Mouse (Mus musculus): ENCODE results near the gene Sdhb.

The Sdhb gene

GRCm38 (mm10) chr4:140960781-140961466 lies at the start of gene Sdhb:
Gene Sdhb, plus strand, starts transcription at chr4:140961203.
- peak; percentile 99 for DNase-seq (ENCODE audit: low read depth, low spot score)

- DNase-seq (ENCODE audit: low read depth, low spot score): no peak
Measured at GRCm38 (mm10) chr4:140911416-140911815, 49.6 kb upstream of the Sdhb start.

DNA sequence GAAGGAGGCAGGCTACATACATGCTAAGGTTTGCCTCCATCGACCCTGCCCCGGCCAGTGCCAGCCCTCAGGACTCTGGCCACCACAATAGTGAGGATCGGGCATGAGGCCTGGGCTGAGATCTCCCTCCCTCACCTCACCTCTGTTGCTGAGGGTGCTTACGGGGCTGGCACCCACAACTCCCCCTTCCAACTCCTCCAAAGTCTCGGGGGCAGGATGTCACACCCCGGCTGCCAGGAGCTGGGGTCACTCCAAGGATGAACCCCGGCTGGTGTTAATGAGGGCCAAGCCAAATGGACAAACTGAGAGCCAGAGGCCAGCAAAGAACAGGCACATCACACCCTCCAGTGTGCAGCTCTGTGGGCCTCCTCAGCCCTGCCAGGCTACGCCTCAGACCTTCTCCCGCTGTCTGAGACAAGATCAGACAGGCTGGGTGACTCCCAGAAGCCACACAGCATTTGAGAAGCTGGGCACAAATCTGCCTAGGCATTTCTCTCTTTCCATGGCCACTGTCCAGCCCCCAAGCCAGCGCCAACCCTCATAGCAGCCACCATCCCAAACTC lies 48.7 kb upstream of the Sdhb start:
- no peak for DNase-seq (ENCODE audit: low read depth, low spot score)

- DNase-seq (ENCODE audit: low read depth, low spot score): no peak
Measured at GRCm38 (mm10) chr4:140913565-140913964, 47.4 kb upstream of the Sdhb start.

DNA sequence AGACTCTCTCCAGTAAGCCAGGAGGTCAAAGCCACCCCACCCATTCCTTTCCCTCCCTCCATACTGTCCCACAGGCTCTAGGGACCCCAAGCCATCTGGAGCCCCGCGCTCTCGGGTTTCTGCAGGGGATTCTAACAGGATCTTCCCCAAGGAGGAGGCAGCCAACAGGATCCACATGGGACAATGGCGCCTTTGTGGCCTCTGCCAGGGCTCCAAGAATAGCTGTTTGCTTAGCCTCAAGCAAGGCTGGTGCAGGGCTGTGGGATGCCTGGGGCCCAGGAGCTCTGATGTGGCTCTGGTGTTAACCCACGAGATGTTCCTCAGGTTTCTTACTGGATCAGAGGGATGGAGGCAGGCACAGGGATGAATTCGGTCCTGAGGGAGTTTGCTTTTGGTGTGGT lies 46.3 kb upstream of the Sdhb start:
- DNase-seq (ENCODE audit: low read depth, low spot score): peak; percentile 11

- DNase-seq (ENCODE audit: low read depth, low spot score): no peak
Measured at GRCm38 (mm10) chr4:140915235-140915634, 45.8 kb upstream of the Sdhb start.

DNA sequence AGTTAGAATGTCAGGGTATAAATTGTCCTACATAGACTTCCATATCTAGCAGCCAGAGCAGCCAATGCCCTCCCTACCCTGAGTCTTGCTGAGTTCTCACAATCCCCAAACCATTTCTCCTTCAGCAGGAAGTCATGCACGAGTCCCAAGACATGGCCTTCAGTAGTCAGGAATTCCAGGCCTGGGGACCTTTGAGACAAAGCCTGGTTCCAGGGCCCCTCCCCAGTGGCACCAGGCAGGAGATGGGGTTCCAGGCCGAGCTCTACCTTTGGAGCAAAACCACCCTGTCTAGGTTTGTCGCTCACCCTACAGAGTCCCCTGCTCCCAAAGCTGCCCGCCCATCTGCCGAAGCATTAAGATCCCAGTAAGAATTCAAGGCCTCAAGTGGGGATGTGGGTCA lies 44.7 kb upstream of the Sdhb start:
- no peak for DNase-seq (ENCODE audit: low read depth, low spot score)

DNA sequence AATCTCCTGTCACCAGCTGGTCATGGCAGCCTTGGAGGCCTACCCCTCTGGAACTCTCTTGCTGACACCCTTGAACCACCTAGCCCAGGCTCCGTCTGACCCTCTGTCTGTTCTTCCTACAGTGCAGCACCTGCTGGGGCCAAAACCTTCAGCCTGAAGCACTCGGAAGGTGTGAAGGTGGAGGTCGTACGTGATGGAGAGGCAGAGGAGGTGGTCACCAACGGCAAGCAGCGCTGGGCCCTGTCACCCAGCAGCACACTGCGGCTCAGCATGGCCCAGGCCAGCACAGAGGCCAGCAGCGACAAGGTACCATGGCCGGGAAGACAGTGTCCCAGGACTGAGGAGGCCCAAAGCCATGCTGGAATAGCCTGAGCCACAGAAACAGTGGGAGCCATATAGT lies 43.6 kb upstream of the Sdhb start:
- no peak for DNase-seq (ENCODE audit: low read depth, low spot score)

GRCm38 (mm10) chr4:140919974-140920836 lies 40.8 kb upstream of the Sdhb start:
- DNase-seq (ENCODE audit: low read depth, low spot score): no peak

GRCm38 (mm10) chr4:140922508-140922907 lies 38.5 kb upstream of the Sdhb start:
- DNase-seq (ENCODE audit: low read depth, low spot score): no peak

GRCm38 (mm10) chr4:140925648-140926047 lies 35.4 kb upstream of the Sdhb start:
- DNase-seq (ENCODE audit: low read depth, low spot score): no peak

DNA sequence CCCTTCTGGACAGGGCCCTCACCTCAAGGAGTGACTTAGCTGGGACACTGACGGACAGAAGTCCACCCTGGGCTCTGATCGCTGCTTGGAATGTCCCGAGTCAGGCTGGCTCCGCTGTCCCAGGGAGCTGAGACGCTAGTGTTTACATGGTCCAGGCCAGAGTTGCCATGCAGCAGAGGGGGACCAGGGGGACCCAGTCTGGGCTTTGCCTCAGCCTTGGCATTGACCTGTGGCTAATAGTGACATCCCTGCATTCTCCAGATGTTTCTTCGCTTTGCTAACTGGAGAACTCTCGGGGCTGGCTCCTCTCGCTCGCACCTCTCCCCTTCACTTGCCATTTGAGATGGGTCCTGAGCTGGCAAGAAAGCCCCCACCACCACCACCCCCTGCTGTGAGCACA lies 32.7 kb upstream of the Sdhb start:
- DNase-seq (ENCODE audit: low read depth, low spot score): no peak

GRCm38 (mm10) chr4:140929745-140930144 lies 31.3 kb upstream of the Sdhb start:
- DNase-seq (ENCODE audit: low read depth, low spot score): peak; percentile 85

DNA sequence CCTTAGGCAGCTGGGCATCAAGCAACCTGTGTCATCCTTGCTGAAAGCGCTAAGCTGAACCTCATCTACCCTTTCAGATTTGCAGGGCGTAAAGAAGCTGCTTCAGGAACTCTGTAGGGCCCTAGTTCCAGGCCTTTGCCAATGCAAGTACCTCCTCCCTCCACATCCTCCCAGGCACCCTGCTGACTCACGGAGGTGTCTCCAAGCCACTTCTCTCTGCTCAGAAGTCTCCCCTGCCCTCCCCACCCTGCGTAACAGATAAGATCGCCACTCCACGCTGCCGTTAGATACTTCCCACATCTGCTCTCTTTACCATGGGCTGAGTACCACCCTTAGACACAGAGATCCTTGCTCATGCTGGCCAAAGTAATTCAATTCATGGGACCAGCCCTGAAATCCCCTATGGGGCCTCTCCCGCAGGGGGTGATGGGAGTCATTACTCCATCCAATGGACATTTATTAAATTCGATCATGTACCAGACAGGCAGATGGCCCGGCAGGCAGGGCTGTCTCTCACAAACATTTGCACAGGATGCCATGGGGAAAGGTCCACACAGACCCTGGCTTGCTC lies 30.0 kb upstream of the Sdhb start:
- DNase-seq (ENCODE audit: low read depth, low spot score): no peak

- DNase-seq (ENCODE audit: low read depth, low spot score): no peak
Measured at GRCm38 (mm10) chr4:140935643-140936042, 25.4 kb upstream of the Sdhb start.

DNA sequence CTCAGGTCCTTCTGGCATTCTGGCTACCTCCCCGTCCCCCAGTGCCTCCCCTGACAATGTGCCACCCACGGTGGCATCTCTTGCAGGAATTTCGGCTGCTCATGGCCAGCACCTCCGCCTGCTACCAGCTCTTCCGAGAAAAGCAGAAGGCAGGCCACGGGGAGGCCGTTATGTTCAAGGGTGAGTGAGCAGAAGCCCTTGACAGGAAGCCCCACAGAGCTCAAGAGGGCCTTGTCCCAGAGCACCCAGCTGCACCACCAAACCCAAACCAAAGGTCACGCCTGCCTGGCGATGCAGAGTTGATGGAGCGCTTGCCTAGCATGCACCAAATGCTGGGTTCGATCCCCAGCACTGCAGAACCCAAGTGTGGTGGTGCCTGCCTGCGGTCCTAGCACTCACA lies 16.6 kb upstream of the Sdhb start:
- no peak for DNase-seq (ENCODE audit: low read depth, low spot score)

- no peak for DNase-seq (ENCODE audit: low read depth, low spot score)
Measured at GRCm38 (mm10) chr4:140944961-140945442, 16.0 kb upstream of the Sdhb start.

DNA sequence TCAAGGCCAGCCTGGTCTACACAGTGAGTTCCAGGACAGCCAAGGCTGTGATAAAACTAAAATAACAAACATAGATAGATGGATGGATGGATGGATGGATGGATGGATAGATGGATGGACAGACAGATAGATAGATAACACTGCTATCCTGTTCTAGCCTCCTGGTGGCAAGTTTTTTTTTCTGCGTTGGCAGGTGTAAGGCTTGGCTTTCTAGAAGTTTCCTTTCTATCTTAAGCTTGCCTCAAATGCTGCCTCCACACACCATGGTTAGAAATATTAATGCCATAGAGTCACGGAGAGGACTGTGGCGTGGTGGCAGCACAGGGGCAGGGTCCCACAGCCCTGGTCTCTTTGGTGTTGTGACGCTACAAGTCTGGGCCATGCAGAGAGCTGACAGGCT lies 15.4 kb upstream of the Sdhb start:
- DNase-seq (ENCODE audit: low read depth, low spot score): no peak

GRCm38 (mm10) chr4:140946048-140946447 lies 15.0 kb upstream of the Sdhb start:
- DNase-seq (ENCODE audit: low read depth, low spot score): no peak

DNA sequence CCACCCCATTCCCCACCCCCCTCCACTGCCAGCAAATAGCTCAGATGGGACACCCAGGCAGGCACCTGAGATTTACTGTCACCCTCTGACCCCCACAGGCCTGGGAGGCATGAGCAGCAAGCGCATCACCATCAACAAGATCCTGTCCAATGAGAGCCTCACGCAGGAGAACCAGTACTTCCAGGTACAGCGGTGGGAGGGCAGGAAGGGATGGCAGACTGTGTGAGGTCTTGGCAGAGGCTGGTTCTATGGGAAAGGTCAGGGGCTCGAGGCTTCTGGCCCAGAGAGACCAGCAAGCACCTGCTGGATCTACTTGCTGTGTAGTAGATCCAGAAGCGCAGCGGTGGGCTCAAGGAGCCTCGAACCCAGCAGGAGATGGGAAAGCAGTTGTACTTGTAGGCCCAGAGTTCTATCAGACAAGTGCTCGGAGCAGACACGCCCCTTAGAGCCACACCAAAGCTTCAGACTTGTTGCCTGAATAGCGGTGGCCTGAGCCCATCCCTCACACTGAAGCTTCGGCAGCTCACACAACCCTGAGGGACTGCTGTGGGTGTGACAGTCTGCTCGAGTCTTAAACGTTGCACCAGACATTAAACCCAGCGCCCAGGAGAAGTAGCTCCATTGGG lies 14.3 kb upstream of the Sdhb start:
- no peak for DNase-seq (ENCODE audit: low read depth, low spot score)

GRCm38 (mm10) chr4:140947487-140948440 lies 13.2 kb upstream of the Sdhb start:
- DNase-seq (ENCODE audit: low read depth, low spot score): no peak
